37 mouse cellular contexts compared by ENCODE assay signal in genomic region chr2:107024694-107025093, GRCm38 (mm10). TPM values are rescaled to one million over a fixed set of nuclear protein-coding genes. Genes with fewer than 3 reads are reported as not detected.
"Had no signal": no experiment of that assay in that cellular context is flagged by ENCODE, and none has a peak within 500 bp of the region (broad histone marks: within the 10 kb centered on the region; RNA-seq: fewer than 3 reads in every experiment).

No protein-coding gene starts in this region.

- H3K36me3 ChIP-seq: embryonic facial prominence, embryonic 10.5 days; embryonic facial prominence, embryonic 12.5 days; embryonic facial prominence, embryonic 13.5 days; embryonic facial prominence, embryonic 15.5 days; forebrain, embryonic 10.5 days; forebrain, embryonic 12.5 days; forebrain, embryonic 15.5 days; heart, embryonic 10.5 days had no signal

- H3K9me3 ChIP-seq: embryonic facial prominence, embryonic 10.5 days; embryonic facial prominence, embryonic 12.5 days; embryonic facial prominence, embryonic 13.5 days; embryonic facial prominence, embryonic 15.5 days; forebrain, embryonic 10.5 days; forebrain, embryonic 12.5 days; forebrain, embryonic 13.5 days; forebrain, embryonic 15.5 days; heart, embryonic 10.5 days had no signal

- H3K9ac ChIP-seq: embryonic facial prominence, embryonic 12.5 days; embryonic facial prominence, embryonic 13.5 days; embryonic facial prominence, embryonic 15.5 days; forebrain, embryonic 12.5 days; forebrain, embryonic 13.5 days; forebrain, embryonic 15.5 days had no signal

- H3K4me1 ChIP-seq: embryonic facial prominence, embryonic 10.5 days; embryonic facial prominence, embryonic 12.5 days; embryonic facial prominence, embryonic 13.5 days; embryonic facial prominence, embryonic 15.5 days; forebrain, embryonic 10.5 days; forebrain, embryonic 12.5 days; forebrain, embryonic 13.5 days; forebrain, embryonic 15.5 days; heart, embryonic 10.5 days had no signal

- H3K4me3 ChIP-seq: embryonic facial prominence, embryonic 10.5 days; embryonic facial prominence, embryonic 12.5 days; embryonic facial prominence, embryonic 13.5 days; embryonic facial prominence, embryonic 15.5 days; erythroblast, embryonic 14.5 days; forebrain, embryonic 10.5 days; forebrain, embryonic 12.5 days; forebrain, embryonic 13.5 days; forebrain, embryonic 15.5 days; gastrocnemius, adult 2 months; heart, adult 2 months; heart, embryonic 10.5 days had no signal

- ATAC-seq: forebrain, embryonic 13.5 days; forebrain, embryonic 14.5 days; forebrain, embryonic 15.5 days; forebrain, embryonic 16.5 days had no signal

- H3K4me2 ChIP-seq: embryonic facial prominence, embryonic 12.5 days; embryonic facial prominence, embryonic 13.5 days; embryonic facial prominence, embryonic 15.5 days; forebrain, embryonic 12.5 days; forebrain, embryonic 13.5 days; forebrain, embryonic 15.5 days had no signal

- H3K27me3 ChIP-seq: embryonic facial prominence, embryonic 12.5 days; embryonic facial prominence, embryonic 13.5 days; embryonic facial prominence, embryonic 15.5 days; forebrain, embryonic 12.5 days; forebrain, embryonic 13.5 days; forebrain, embryonic 15.5 days had no signal

- H3K27ac ChIP-seq: embryonic facial prominence, embryonic 10.5 days; embryonic facial prominence, embryonic 12.5 days; embryonic facial prominence, embryonic 13.5 days; embryonic facial prominence, embryonic 15.5 days; forebrain, embryonic 10.5 days; forebrain, embryonic 12.5 days; forebrain, embryonic 13.5 days; forebrain, embryonic 15.5 days; gastrocnemius, adult 2 months; heart, adult 2 months; heart, embryonic 10.5 days had no signal

- DNase-seq: cerebellum, adult 8-10 months; cerebellum, adult 9-10 months; cerebellum, adult 9-11 months; cerebellum, postnatal 25 days; cerebellum, postnatal 36 days; embryo, embryonic 11 days; gastrocnemius, adult 2 months; gastrocnemius, postnatal 10 days; gastrocnemius, postnatal 14 days; gastrocnemius, postnatal 25 days; gastrocnemius, postnatal 36 days; heart, adult 18-20 months; heart, adult 2 months had no signal

RNA-seq across cellular contexts. Expression of gene Fshb, which starts 34.8 kb away (rescaled TPM):
- total RNA-seq: common myeloid progenitor, adult 5-6 weeks; gastrocnemius, adult 18-20 months; gastrocnemius, adult 2 months; gastrocnemius, adult 8-10 months; gastrocnemius, postnatal 10 days; gastrocnemius, postnatal 14 days; gastrocnemius, postnatal 25 days; gastrocnemius, postnatal 36 days; gastrocnemius, postnatal 4 days; granulocyte monocyte progenitor cell, adult 5-6 weeks; heart, adult 18-20 months; heart, adult 2 months; heart, adult 8-10 months had no signal
- polyA plus RNA-seq: cortical plate, adult 2 months; embryonic facial prominence, embryonic 10.5 days; embryonic facial prominence, embryonic 11.5 days; embryonic facial prominence, embryonic 12.5 days; embryonic facial prominence, embryonic 13.5 days; embryonic facial prominence, embryonic 14.5 days; embryonic facial prominence, embryonic 15.5 days; erythroblast, embryonic 14.5 days; forebrain, embryonic 10.5 days; forebrain, embryonic 11.5 days; forebrain, embryonic 12.5 days; forebrain, embryonic 13.5 days; forebrain, embryonic 14.5 days; forebrain, embryonic 15.5 days; forebrain, embryonic 16.5 days; frontal cortex, adult 2 months; gonadal fat pad, adult 2 months; heart, adult 2 months; heart, embryonic 10.5 days had no signal
